Mouse (Mus musculus) heart, embryonic 13.5 days (tissue): ENCODE results near the gene Gzmm. TPM values are rescaled to one million over a fixed set of nuclear protein-coding genes. Genes with fewer than 3 reads are reported as not detected.

Experiments used
- ATAC-seq: fragments of 200-750 bp; cut with Nextera tagmentation; 2 replicates; pipeline ENCODE4 v1.8.0; 2017; ENCODE audit warnings: moderate TSS enrichment; ENCODE audit not compliant: insufficient number of reproducible peaks, low FRiP score, low TSS enrichment; ENCODE audit errors: extremely low read depth
- H3K27ac ChIP-seq: fragments of 300-500 bp; sonication (generic); replicated peaks from 2 replicates; pipeline ENCODE4 v1.5.1; 2015; ENCODE audit warnings: moderate library complexity, mild to moderate bottlenecking, inconsistent platforms
- H3K27me3 ChIP-seq: fragments of 300-500 bp; sonication (generic); replicated peaks from 2 replicates; pipeline ENCODE4 v1.6.1; 2015; ENCODE audit warnings: mild to moderate bottlenecking, inconsistent platforms
- H3K36me3 ChIP-seq: fragments of 300-500 bp; sonication (generic); 2 replicates; pipeline ENCODE4 v1.6.1; 2015; ENCODE audit warnings: mild to moderate bottlenecking, inconsistent platforms
- H3K4me1 ChIP-seq: fragments of 300-500 bp; sonication (generic); 2 replicates; pipeline ENCODE4 v1.6.1; 2015; ENCODE audit warnings: inconsistent platforms
- H3K4me2 ChIP-seq: fragments of 300-500 bp; sonication (generic); 2 replicates; pipeline ENCODE4 v1.6.1; 2015; ENCODE audit warnings: inconsistent platforms, mild to moderate bottlenecking, moderate library complexity
- H3K4me3 ChIP-seq: fragments of 300-500 bp; sonication (generic); 2 replicates; pipeline ENCODE4 v1.5.1; 2015; ENCODE audit warnings: moderate library complexity, mild to moderate bottlenecking, inconsistent platforms
- H3K9ac ChIP-seq: fragments of 300-500 bp; sonication (generic); 2 replicates; pipeline ENCODE4 v1.6.1; 2015; ENCODE audit warnings: inconsistent platforms, mild to moderate bottlenecking, moderate library complexity
- H3K9me3 ChIP-seq: fragments of 300-500 bp; sonication (generic); 2 replicates; pipeline ENCODE4 v1.6.1; 2016; ENCODE audit warnings: inconsistent platforms
- WGBS: fragments of 180-500 bp; shearing (Covaris S2); methylation state at CpG from one replicate; pipeline ENCODE4 v1.1.7; 2015; ENCODE audit warnings: mixed read lengths; 5-methylcytosine and 5-hydroxymethylcytosine counted together
- polyA plus RNA-seq: library from polyadenylated mRNA; unstranded; fragments of >200 nt; fragmentation: Nextera tagmentation; extraction: Ambion mirVana; gene quantifications from 2 replicates; pipeline ENCODE4 v1.2.1, GENCODE M21; 2015

The Gzmm gene
- polyA plus RNA-seq, 1 experiment from 2014 or later, result 0.67 TPM

DNA sequence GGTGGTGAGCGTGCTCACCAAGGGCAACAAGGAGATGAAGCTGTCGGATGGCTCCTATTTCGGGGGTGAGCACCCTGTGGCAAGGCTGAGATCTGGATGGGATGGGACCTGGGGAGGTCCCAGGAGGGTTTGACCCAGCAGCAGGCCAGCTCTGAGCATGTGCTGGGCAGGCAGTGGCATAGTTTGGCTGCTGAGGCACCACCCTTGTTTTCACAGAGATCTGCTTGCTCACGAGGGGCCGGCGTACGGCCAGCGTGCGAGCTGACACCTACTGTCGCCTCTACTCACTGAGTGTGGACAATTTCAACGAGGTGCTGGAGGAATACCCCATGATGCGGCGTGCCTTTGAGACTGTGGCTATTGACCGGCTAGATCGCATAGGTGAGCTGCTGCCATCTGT, 45.0 kb downstream of the Gzmm start:
- ATAC-seq, result no peak
- Histone ChIP-seq H3K27me3 (peaks cover 35% of the 10 kb centered on the region), H3K9me3 (peaks cover 41% of the 10 kb centered on the region)

DNA sequence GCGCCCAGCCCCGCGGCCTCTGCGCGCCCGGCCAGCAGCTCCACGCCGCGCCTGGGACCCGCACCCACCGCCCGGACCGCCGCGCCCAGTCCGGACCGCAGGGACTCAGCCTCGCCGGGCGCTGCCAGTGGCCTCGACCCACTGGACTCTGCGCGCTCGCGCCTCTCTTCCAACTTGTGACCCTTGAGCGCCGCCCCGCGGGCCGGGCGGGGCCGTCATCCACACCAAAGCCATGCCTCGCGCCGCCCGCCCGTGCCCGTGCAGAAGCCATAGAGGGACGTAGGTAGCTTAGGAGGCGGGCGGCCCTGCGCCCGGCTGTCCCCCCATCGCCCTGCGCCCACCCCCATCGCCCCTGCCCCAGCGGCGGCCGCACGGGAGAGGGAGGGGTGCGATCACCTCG, 46.5 kb downstream of the Gzmm start:
- 34% methylated on average over 49 of the region's 52 CpGs for WGBS
- no peak overlapping the region for H3K27ac ChIP-seq
- peaks cover 30% of the 10 kb centered on the region for H3K27me3 ChIP-seq
- H3K4me3 ChIP-seq, result peak overlapping the region; percentile 25
- peaks cover 56% of the 10 kb centered on the region for H3K9me3 ChIP-seq
- H3K9ac ChIP-seq, result no peak overlapping the region
- H3K4me1 ChIP-seq, result peaks cover 6% of the 10 kb centered on the region; the same call in 1 of the 2 replicates
- ATAC-seq, result no peak
- H3K36me3 ChIP-seq, result peaks cover 73% of the 10 kb centered on the region
- peak overlapping the region; percentile 44 for H3K4me2 ChIP-seq

More for the DNA sequence above, 45.0 kb downstream of the Gzmm start:
- H3K4me3 ChIP-seq, result no peak overlapping the region
- H3K4me2 ChIP-seq, result no peak overlapping the region
- H3K4me1 ChIP-seq, result peaks cover 12% of the 10 kb centered on the region
- H3K9ac ChIP-seq, result no peak overlapping the region
- WGBS, result 73% methylated on average over 15 of the region's 15 CpGs
- H3K36me3 ChIP-seq, result peaks cover 58% of the 10 kb centered on the region
- no peak overlapping the region for H3K27ac ChIP-seq

DNA sequence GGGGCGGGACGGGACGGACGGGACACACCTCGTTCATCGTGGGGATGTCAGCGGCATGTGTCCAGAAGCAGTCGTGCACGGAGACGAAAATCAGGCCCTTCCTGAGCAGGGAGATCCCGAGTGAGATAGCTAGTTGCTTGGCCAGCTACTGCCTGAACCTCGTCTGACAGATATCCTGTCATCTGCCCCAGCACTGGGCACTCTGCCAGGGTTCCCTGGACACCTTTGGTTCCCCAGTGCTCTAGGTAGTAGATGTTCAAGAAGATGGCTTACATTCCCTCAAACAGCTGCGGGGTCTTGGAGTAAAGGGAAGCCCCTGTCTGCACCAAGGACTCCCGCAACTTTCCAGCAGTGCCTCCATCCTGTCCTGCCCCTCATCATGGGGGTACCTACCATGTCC, 47.9 kb downstream of the Gzmm start:
- H3K27ac ChIP-seq, result no peak overlapping the region
- H3K9me3 ChIP-seq, result peaks cover 68% of the 10 kb centered on the region
- no peak overlapping the region for H3K4me3 ChIP-seq
- H3K27me3 ChIP-seq, result peaks cover 30% of the 10 kb centered on the region
- peaks cover 6% of the 10 kb centered on the region; the same call in 1 of the 2 replicates for H3K4me1 ChIP-seq
- peaks cover 87% of the 10 kb centered on the region for H3K36me3 ChIP-seq
- H3K9ac ChIP-seq, result no peak overlapping the region
- H3K4me2 ChIP-seq, result no peak overlapping the region
- no peak for ATAC-seq
- 89% methylated on average over 11 of the region's 14 CpGs for WGBS

DNA sequence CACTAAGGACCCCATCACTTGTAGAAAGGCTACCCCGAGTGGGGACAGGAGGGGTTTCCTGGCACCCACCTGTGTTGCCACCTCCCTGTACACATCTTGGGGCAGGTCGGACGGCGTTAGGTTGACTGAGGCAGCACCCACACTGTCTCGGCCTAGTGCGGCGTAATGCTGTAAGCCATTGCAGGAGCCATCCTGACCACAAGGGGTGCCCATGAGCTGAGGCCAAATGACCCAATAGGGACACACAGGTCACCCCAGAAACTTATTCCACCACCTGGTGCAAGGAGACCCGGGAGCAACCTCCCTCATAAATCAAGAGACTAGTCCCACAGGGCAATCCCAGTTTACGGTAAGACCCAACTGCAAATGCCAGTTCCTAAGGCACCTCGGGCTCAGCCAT, 49.4 kb downstream of the Gzmm start:
- ATAC-seq, result no peak

DNA sequence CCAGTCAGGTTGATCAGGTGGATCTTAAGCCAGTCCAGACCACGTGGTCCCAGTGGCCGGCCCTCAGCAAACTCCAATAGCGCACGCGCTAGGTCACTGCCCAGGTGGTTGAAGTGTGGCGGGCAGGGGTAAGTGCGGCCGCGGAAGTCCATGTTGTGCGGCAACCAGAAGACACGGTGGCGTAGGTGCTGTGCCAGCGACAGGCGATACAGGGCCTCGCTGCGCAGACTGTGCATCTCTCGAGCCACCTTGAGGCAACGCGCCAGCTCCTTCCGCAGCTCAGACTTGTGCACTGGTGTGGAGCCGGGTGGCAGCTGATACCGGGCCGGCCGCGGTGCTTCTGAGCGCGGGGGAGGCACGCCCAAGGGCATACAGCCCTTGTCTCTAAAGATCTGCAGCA, 50.4 kb downstream of the Gzmm start:
- Histone ChIP-seq H3K36me3 (peaks cover 100% of the 10 kb centered on the region), H3K9me3 (peaks cover 68% of the 10 kb centered on the region), H3K27ac (no peak overlapping the region), H3K4me2 (no peak overlapping the region), H3K4me3 (no peak overlapping the region), H3K9ac (no peak overlapping the region), H3K27me3 (peaks cover 30% of the 10 kb centered on the region), H3K4me1 (peaks cover 6% of the 10 kb centered on the region; the same call in 1 of the 2 replicates)
- WGBS, result 94% methylated on average over 28 of the region's 28 CpGs
- no peak for ATAC-seq

More for the DNA sequence above, 49.4 kb downstream of the Gzmm start:
- 92% methylated on average over 10 of the region's 10 CpGs for WGBS
- H3K4me2 ChIP-seq, result no peak overlapping the region
- H3K9me3 ChIP-seq, result peaks cover 68% of the 10 kb centered on the region
- no peak overlapping the region for H3K4me3 ChIP-seq
- peaks cover 30% of the 10 kb centered on the region for H3K27me3 ChIP-seq
- peaks cover 6% of the 10 kb centered on the region; the same call in 1 of the 2 replicates for H3K4me1 ChIP-seq
- no peak overlapping the region for H3K27ac ChIP-seq
- peaks cover 98% of the 10 kb centered on the region for H3K36me3 ChIP-seq
- H3K9ac ChIP-seq, result no peak overlapping the region

DNA sequence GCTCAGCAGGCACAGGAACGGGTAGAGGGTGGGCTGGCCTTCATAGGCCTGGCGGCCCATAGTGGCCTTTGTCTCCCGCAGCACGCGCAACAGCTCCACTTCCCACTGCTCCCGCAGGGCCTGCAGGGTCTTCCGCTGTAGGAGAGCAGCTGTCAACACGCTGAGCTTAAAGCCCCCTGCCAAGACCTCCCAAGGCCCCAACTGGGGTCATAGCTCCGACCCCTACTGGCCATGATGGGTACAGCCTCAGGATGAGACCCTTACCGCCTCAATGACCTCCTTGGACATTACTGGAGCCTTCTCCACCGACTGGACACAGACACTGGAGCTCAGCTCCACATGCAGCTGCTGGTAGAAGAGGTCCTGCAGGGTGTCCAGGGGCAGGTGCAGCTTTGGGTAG, 52.0 kb downstream of the Gzmm start:
- Histone ChIP-seq H3K36me3 (peaks cover 88% of the 10 kb centered on the region), H3K9ac (no peak overlapping the region), H3K9me3 (peaks cover 56% of the 10 kb centered on the region), H3K4me2 (no peak overlapping the region), H3K27me3 (peaks cover 14% of the 10 kb centered on the region), H3K27ac (no peak overlapping the region), H3K4me3 (no peak overlapping the region), H3K4me1 (peaks cover 6% of the 10 kb centered on the region)
- ATAC-seq, result no peak
- WGBS, result 71% methylated on average over 11 of the region's 11 CpGs

DNA sequence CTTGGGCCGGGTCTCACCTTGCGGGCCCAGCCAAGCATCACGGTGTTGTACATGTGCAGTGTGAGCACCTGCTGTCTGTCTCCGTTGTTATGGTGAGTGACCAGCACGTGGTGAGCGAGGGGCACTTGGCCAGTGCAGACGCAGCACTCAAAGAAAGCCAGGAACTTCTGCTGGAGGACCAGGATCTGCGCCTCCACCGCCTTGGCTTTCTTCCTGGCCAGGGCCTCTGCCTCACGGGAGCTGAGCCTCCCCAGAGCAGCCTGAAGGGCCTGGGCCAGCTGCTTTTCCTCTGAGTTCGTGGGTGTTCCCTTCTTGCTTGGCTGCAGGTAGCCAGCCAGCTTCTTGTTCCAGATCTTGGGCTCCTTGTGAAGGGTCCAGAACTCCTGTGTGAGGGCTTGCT, 54.3 kb downstream of the Gzmm start:
- peaks cover 33% of the 10 kb centered on the region for H3K9me3 ChIP-seq
- H3K9ac ChIP-seq, result no peak overlapping the region
- WGBS, result 86% methylated on average over 11 of the region's 11 CpGs
- no peak overlapping the region for H3K4me2 ChIP-seq
- H3K36me3 ChIP-seq, result peaks cover 65% of the 10 kb centered on the region
- no peak overlapping the region for H3K27ac ChIP-seq
- H3K27me3 ChIP-seq, result no peaks in the 10 kb centered on the region
- no peak overlapping the region for H3K4me3 ChIP-seq
- H3K4me1 ChIP-seq, result peaks cover 13% of the 10 kb centered on the region
- ATAC-seq, result no peak

DNA sequence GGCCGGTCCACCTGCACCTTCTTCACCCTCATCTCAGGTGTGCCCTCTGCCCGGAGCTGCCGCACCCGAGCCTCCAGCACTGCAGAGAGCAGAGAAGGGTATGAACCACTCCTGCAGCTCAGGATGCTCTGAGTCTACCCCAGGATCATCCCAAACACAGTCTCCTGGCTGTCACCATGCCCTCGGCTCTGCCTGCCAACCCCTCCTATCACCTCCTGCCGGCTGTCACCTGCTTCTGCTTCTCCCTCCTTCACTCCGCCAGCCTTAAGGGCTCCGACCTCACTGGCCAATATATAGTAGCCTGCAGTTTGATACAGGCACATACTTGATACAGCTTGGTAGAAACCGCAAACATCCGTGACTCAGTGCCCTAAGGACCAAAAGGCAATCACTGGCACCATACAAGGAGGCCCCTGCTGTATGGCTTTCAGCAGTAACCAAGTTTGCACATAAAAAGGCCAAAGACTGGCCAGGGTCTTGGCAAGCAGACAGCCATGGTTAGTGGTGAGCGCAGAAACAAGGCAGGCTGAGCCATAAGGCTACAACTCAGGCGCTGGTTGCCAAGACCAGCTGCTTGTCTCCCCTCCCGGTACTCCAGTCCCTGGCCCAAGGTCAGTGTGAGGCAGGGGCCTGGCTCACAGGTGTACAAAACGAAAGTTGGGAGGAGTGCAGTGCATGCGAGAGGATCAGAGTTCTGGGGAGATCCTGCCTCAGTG, 55.0 kb downstream of the Gzmm start:
- Histone ChIP-seq H3K9me3 (peaks cover 27% of the 10 kb centered on the region), H3K27ac (no peak overlapping the region), H3K9ac (no peak overlapping the region), H3K36me3 (peaks cover 59% of the 10 kb centered on the region), H3K4me1 (peaks cover 13% of the 10 kb centered on the region), H3K27me3 (no peaks in the 10 kb centered on the region), H3K4me3 (no peak overlapping the region), H3K4me2 (no peak overlapping the region)
- no peak for ATAC-seq
- 91% methylated on average over 15 of the region's 15 CpGs for WGBS

Other genes with a start within 250 kb of the Gzmm start
- gene Vmn2r83, start 220.3 kb upstream of the Gzmm start, polyA plus RNA-seq, result not detected in 2 replicates
- gene Plpp2, start 155.2 kb upstream of the Gzmm start, polyA plus RNA-seq, result 10.9 and 13.1 TPM in 2 replicates
- gene Mier2, start 133.8 kb upstream of the Gzmm start, polyA plus RNA-seq, result 32.9 and 33.5 TPM in 2 replicates
- not detected in 2 replicates for gene Theg, start 101.7 kb upstream of the Gzmm start, polyA plus RNA-seq
- gene C2cd4c, start 75.0 kb upstream of the Gzmm start, polyA plus RNA-seq, result not detected in 2 replicates
- 1.9 and 2.6 TPM in 2 replicates for gene Shc2, start 51.1 kb upstream of the Gzmm start, polyA plus RNA-seq
- gene Odf3l2, start 43.3 kb upstream of the Gzmm start, polyA plus RNA-seq, result not detected in 2 replicates
- gene Madcam1, start 24.5 kb upstream of the Gzmm start, polyA plus RNA-seq, result 0.82 and 1.2 TPM in 2 replicates
- gene Tpgs1, start 19.7 kb upstream of the Gzmm start, polyA plus RNA-seq, result 41.4 and 43.1 TPM in 2 replicates
- gene Cdc34, start 6.8 kb upstream of the Gzmm start, polyA plus RNA-seq, result 122 and 136 TPM in 2 replicates
- gene Bsg, start 15.5 kb downstream of the Gzmm start, polyA plus RNA-seq, result 1,093 and 1,212 TPM in 2 replicates
- gene Hcn2, start 27.6 kb downstream of the Gzmm start, polyA plus RNA-seq, result 0.06 and 0.09 TPM in 2 replicates
- 30.2 and 30.9 TPM in 2 replicates for gene Polrmt, start 57.6 kb downstream of the Gzmm start, polyA plus RNA-seq
- 0.17 TPM in 1 of 2 replicates, not detected in the other for gene Fgf22, start 66.1 kb downstream of the Gzmm start, polyA plus RNA-seq
- gene Rnf126, start 77.9 kb downstream of the Gzmm start, polyA plus RNA-seq, result 61.4 and 66.3 TPM in 2 replicates
- 23.8 and 27.3 TPM in 2 replicates for gene Fstl3, start 88.3 kb downstream of the Gzmm start, polyA plus RNA-seq
- 0.51 TPM in 1 of 2 replicates, not detected in the other for gene Prss57, start 101.9 kb downstream of the Gzmm start, polyA plus RNA-seq
- 67.1 and 69.3 TPM in 2 replicates for gene Palm, start 104.6 kb downstream of the Gzmm start, polyA plus RNA-seq
- gene Misp, start 132.0 kb downstream of the Gzmm start, polyA plus RNA-seq, result 1.2 and 1.4 TPM in 2 replicates
- 122 and 141 TPM in 2 replicates for gene Ptbp1, start 165.4 kb downstream of the Gzmm start, polyA plus RNA-seq
- 2.5 and 2.6 TPM in 2 replicates for gene Prtn3, start 185.5 kb downstream of the Gzmm start, polyA plus RNA-seq
- gene Plppr3, start 185.6 kb downstream of the Gzmm start, polyA plus RNA-seq, result 15.8 and 16.4 TPM in 2 replicates
- 0.25 and 0.96 TPM in 2 replicates for gene Elane, start 197.2 kb downstream of the Gzmm start, polyA plus RNA-seq
- gene Cfd, start 201.8 kb downstream of the Gzmm start, polyA plus RNA-seq, result not detected in 2 replicates
- 41.8 and 42.1 TPM in 2 replicates for gene Med16, start 219.9 kb downstream of the Gzmm start, polyA plus RNA-seq
- 1.7 TPM in 1 of 2 replicates, not detected in the other for gene Gm26602, start 221.8 kb downstream of the Gzmm start, polyA plus RNA-seq
- gene Kiss1r, start 228.0 kb downstream of the Gzmm start, polyA plus RNA-seq, result 0.60 and 0.67 TPM in 2 replicates
- 95.6 and 100 TPM in 2 replicates for gene R3hdm4, start 232.2 kb downstream of the Gzmm start, polyA plus RNA-seq
- 3.4 and 4.2 TPM in 2 replicates for gene Arid3a, start 238.0 kb downstream of the Gzmm start, polyA plus RNA-seq